Mouse (Mus musculus): ENCODE results near the gene Gas1. TPM values are rescaled to one million over a fixed set of nuclear protein-coding genes. Genes with fewer than 3 reads are reported as not detected.

Gas1 gene
- 0.26 to 0.29 TPM in 2 of 4 replicates, not detected in the others for total RNA-seq (2023; ENCODE audit: inconsistent age)

DNA sequence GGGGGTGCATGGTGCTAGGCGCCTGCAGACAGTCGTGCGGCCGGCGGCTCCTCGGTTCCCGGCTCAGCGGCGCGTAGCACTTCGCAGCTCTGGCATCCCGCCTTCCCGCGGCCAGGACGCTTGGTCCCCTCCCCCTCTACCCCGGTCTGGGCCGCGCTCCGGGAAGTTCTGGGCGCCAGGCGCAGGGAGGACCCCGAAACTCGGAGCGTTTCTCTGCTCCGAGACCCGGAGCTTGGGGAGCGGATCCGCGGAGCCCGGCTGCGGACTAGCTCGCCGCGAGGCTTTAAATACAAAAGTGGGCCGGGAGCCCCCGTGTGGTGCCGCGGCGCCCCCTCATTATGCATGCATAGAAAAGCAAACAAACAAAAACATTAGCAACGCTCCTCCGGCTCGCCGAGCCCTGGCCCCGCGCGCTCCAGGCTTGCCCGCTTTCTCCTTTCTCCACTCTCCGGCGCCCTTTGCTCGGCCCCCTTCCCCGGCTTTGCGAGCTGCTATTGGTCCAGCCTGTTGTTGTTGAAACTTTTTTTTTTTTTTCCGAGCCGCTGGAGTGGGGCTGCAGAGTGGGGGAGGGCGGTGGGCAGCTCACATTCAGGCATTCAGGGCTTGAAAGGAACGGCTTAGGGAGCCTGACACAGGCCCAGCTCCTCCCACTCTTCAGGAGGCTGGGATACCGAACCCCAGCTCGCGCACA lies at the start of gene Gas1:
TSS of gene Gas1 (minus strand) at position 260 of the 691 bp plus-strand sequence.

